Comparison of ENCODE assay signal across 38 mouse cellular contexts in genomic region chr4:138934456-138935145, GRCm38 (mm10). TPM values are rescaled to one million over a fixed set of nuclear protein-coding genes. Genes with fewer than 3 reads are reported as not detected.
"Had no signal": no experiment of that assay in that cellular context is flagged by ENCODE, and none has a peak within 500 bp of the region (broad histone marks: within the 10 kb centered on the region; RNA-seq: fewer than 3 reads in every experiment).

No protein-coding gene starts in this region.

- H3K4me1 ChIP-seq: heart, embryonic 12.5 days; heart, embryonic 13.5 days; hindbrain, embryonic 12.5 days; hindbrain, embryonic 13.5 days; hindbrain, embryonic 15.5 days had no signal

- DNase-seq: heart, postnatal 10 days; heart, postnatal 14 days; heart, postnatal 36 days; heart, postnatal 4 days; kidney, adult 11 months; kidney, adult 18-20 months; kidney, adult 2 months; kidney, adult 8-10 months; kidney, adult 9 months; kidney, postnatal 10 days; kidney, postnatal 14 days; kidney, postnatal 25 days; kidney, postnatal 36 days; kidney, postnatal 4 days; layer of hippocampus, adult 9-11 months; layer of hippocampus, postnatal 36 days had no signal

- H3K27ac ChIP-seq: heart, embryonic 10.5 days; heart, embryonic 13.5 days; heart, embryonic 15.5 days; hindbrain, embryonic 10.5 days; hindbrain, embryonic 12.5 days; hindbrain, embryonic 13.5 days; hindbrain, embryonic 14.5 days; hindbrain, embryonic 15.5 days; hindbrain, postnatal 0 days; intestine, embryonic 15.5 days; kidney, embryonic 15.5 days; kidney, postnatal 0 days; layer of hippocampus, adult 2 months had no signal

- H3K27me3 ChIP-seq: heart, embryonic 13.5 days; heart, embryonic 15.5 days; hindbrain, embryonic 12.5 days; hindbrain, embryonic 13.5 days; hindbrain, embryonic 15.5 days; intestine, embryonic 15.5 days; kidney, embryonic 15.5 days had no signal

- H3K4me3 ChIP-seq: heart, embryonic 10.5 days; heart, embryonic 12.5 days; heart, embryonic 13.5 days; heart, embryonic 15.5 days; hindbrain, embryonic 10.5 days; hindbrain, embryonic 12.5 days; hindbrain, embryonic 13.5 days; hindbrain, embryonic 15.5 days; intestine, embryonic 15.5 days; kidney, embryonic 15.5 days; layer of hippocampus, adult 2 months had no signal

- H3K36me3 ChIP-seq: heart, embryonic 10.5 days; heart, embryonic 12.5 days; heart, embryonic 13.5 days; heart, embryonic 15.5 days; hindbrain, embryonic 10.5 days; hindbrain, embryonic 12.5 days; hindbrain, embryonic 13.5 days; hindbrain, embryonic 15.5 days; intestine, embryonic 15.5 days; kidney, embryonic 15.5 days had no signal

RNA-seq across cellular contexts. Expression of gene Rnf186, which starts 32.3 kb away (rescaled TPM):
- polyA plus RNA-seq: heart, embryonic 11.5 days; heart, embryonic 12.5 days; heart, embryonic 13.5 days; heart, embryonic 14.5 days; heart, postnatal 0 days; hindbrain, embryonic 10.5 days; hindbrain, embryonic 11.5 days; hindbrain, embryonic 12.5 days; hindbrain, embryonic 13.5 days; hindbrain, embryonic 14.5 days; hindbrain, embryonic 16.5 days; hindbrain, postnatal 0 days; inflammation-experienced regulatory T-cells, adult 6 months had no signal

RNA-seq across cellular contexts. Expression of gene Pla2g2e, which starts 56.9 kb away (rescaled TPM):
- polyA plus RNA-seq: heart, embryonic 10.5 days; heart, embryonic 11.5 days; heart, embryonic 12.5 days; heart, embryonic 13.5 days; heart, embryonic 14.5 days; heart, embryonic 15.5 days; hindbrain, embryonic 10.5 days; hindbrain, embryonic 11.5 days; hindbrain, embryonic 12.5 days; hindbrain, embryonic 13.5 days; hindbrain, embryonic 14.5 days; hindbrain, embryonic 15.5 days; hindbrain, embryonic 16.5 days; hindbrain, postnatal 0 days; inflammation-experienced regulatory T-cells, adult 6 months; intestine, embryonic 14.5 days; intestine, embryonic 15.5 days; intestine, embryonic 16.5 days; kidney, postnatal 0 days had no signal
